Mouse (Mus musculus) liver, embryonic 14.5 days (tissue): ENCODE data around the gene Olfr1177-ps. TPM values are rescaled to one million over a fixed set of nuclear protein-coding genes. Genes with fewer than 3 reads are reported as not detected.

Experiments
- ATAC-seq: fragments of 200-750 bp; cut with Nextera tagmentation; 2 replicates; pipeline ENCODE4 v1.8.0; 2017; ENCODE audit warnings: moderate number of reproducible peaks, mild to moderate bottlenecking, moderate library complexity; ENCODE audit not compliant: insufficient read depth
- DNase-seq, 3 experiments: peaks; one replicate each; pipeline ENCODE4 v3.0.0-alpha.2; 2012 to 2013; ENCODE audit warnings: low read depth in 3 of 3, low spot score in 3 of 3
- H3K27ac ChIP-seq: fragments of 300-500 bp; sonication (generic); 2 replicates; pipeline ENCODE4 v1.5.1; 2014; ENCODE audit warnings: moderate library complexity, mild to moderate bottlenecking, control low read depth, inconsistent platforms
- H3K27me3 ChIP-seq: fragments of 300-500 bp; sonication (generic); 2 replicates; pipeline ENCODE4 v1.6.1; 2014; ENCODE audit warnings: mild to moderate bottlenecking, low read length, moderate library complexity; ENCODE audit not compliant: control insufficient read depth, insufficient read depth
- H3K36me3 ChIP-seq: fragments of 300-500 bp; sonication (generic); replicated peaks from 2 replicates; pipeline ENCODE4 v1.6.1; 2014; ENCODE audit warnings: low read depth; ENCODE audit not compliant: control insufficient read depth, insufficient read depth
- H3K4me1 ChIP-seq, 2 experiments: fragments of 200-500 bp in 1 of 2; fragments of 300-500 bp in 1 of 2; sonication (generic) in 1 of 2; replicated peaks; 2 replicates each; pipeline ENCODE4 v1.6.1; 2012 to 2014; ENCODE audit warnings: antibody characterized with exemption in 1 of 2, inconsistent platforms in 1 of 2, low read length in 1 of 2; ENCODE audit not compliant: control insufficient read depth in 2 of 2, insufficient read depth in 2 of 2
- H3K4me2 ChIP-seq: fragments of 300-500 bp; sonication (generic); 2 replicates; pipeline ENCODE4 v1.6.1; 2014; ENCODE audit warnings: low read depth, mild to moderate bottlenecking, control low read depth, moderate library complexity
- H3K4me3 ChIP-seq, 2 experiments: fragments of 200-500 bp in 1 of 2; fragments of 300-500 bp in 1 of 2; sonication (generic) in 1 of 2; 2 replicates each; pipeline ENCODE4 v1.5.1; 2012 to 2014; ENCODE audit warnings: low read depth in 2 of 2, low read length in 2 of 2, mild to moderate bottlenecking in 2 of 2, control low read depth in 1 of 2, inconsistent platforms in 1 of 2, moderate library complexity in 1 of 2; ENCODE audit not compliant: insufficient read depth in 1 of 2
- H3K9ac ChIP-seq: fragments of 300-500 bp; sonication (generic); replicated peaks from 2 replicates; pipeline ENCODE4 v1.6.1; 2014; ENCODE audit warnings: mild to moderate bottlenecking, control low read depth, moderate library complexity
- H3K9me3 ChIP-seq: fragments of 300-500 bp; sonication (generic); 2 replicates; pipeline ENCODE4 v1.6.1; 2016; ENCODE audit warnings: low read length, mixed read lengths; ENCODE audit not compliant: control insufficient read depth
- CTCF ChIP-seq: IDR thresholded peaks from 2 replicates; pipeline ENCODE4 v1.5.1; 2016; ENCODE audit warnings: antibody characterized with exemption, low read depth, control low read depth
- EP300 ChIP-seq: IDR thresholded peaks from 2 replicates; pipeline ENCODE4 v1.6.1; 2016; ENCODE audit warnings: antibody characterized with exemption, low read depth
- WGBS: fragments of 180-500 bp; shearing (Covaris S2); extraction: QIAGEN DNeasy Blood & Tissue Kit; methylation state at CpG from one replicate; pipeline ENCODE4 v1.1.7; 2014; ENCODE audit not compliant: insufficient replicate concordance; 5-methylcytosine and 5-hydroxymethylcytosine counted together
- polyA plus RNA-seq, 2 experiments: library from polyadenylated mRNA; depleted of rRNA in 1 of 2; stranded (reverse) in 1 of 2; unstranded in 1 of 2; fragments of >200 nt; fragmentation: Nextera tagmentation in 1 of 2; extraction: Ambion mirVana in 1 of 2; gene quantifications; 2 replicates each; pipeline versions ENCODE4 v1.2.1 to v1.2.3; 2012 to 2014

Olfr1177-ps gene
- polyA plus RNA-seq, 2 experiments, result not detected

DNA sequence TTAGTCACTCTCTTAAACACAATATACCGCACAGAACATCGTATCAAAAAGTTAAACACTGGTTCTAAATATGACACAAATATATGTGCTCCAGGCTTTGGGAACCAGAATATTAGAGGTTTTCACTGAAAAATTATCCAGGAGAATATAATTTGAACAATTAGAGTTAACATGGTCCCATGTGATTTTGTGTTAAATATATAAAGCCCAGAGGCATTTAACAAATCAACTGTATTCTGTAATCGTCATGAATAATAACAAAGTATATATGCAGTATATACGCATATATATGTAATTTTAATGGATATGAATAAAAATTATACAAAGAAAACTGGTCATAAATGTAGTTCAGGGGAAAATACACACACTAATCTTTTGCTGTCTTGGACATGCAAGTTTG lies 31.3 kb downstream of the Olfr1177-ps start, which contains the start of gene Olfr1174-ps:
Gene Olfr1174-ps (minus strand): TSS at position 101 of the 400 bp plus-strand sequence.
- DNase-seq (no peak), ATAC-seq (no peak)
- H3K9ac ChIP-seq, result no peak within 1 kb of the TSS
- 77% methylated on average over 4 of the region's 4 CpGs for WGBS
- H3K27me3 ChIP-seq, result no peaks in the 10 kb centered on the region
- no peaks in the 10 kb centered on the region for H3K36me3 ChIP-seq
- H3K9me3 ChIP-seq, result no peaks in the 10 kb centered on the region
- H3K4me3 ChIP-seq, result no peak within 1 kb of the TSS
- H3K27ac ChIP-seq, result no peak within 1 kb of the TSS
- H3K4me2 ChIP-seq, result no peak within 1 kb of the TSS
- H3K4me1 ChIP-seq, result no peaks in the 10 kb centered on the region
- TF ChIP-seq EP300, result no peak
- TF ChIP-seq CTCF, result no peak

Other genes starting within 250 kb of the Olfr1177-ps start
- not detected in 2 replicates for gene Olfr1166, start 218.2 kb downstream of the Olfr1177-ps start, polyA plus RNA-seq (2012; rRNA removed)
- gene Olfr1166, start 218.2 kb downstream of the Olfr1177-ps start, polyA plus RNA-seq (2014; fragmentation: Nextera tagmentation; extraction: Ambion mirVana), result not detected in 2 replicates
- gene Olfr1167, start 191.3 kb downstream of the Olfr1177-ps start, polyA plus RNA-seq (2012; rRNA removed), result not detected in 2 replicates
- gene Olfr1167, start 191.3 kb downstream of the Olfr1177-ps start, polyA plus RNA-seq (2014; fragmentation: Nextera tagmentation; extraction: Ambion mirVana), result not detected in 2 replicates
- gene Olfr1168, start 164.6 kb downstream of the Olfr1177-ps start, polyA plus RNA-seq (2012; rRNA removed), result not detected in 2 replicates
- gene Olfr1168, start 164.6 kb downstream of the Olfr1177-ps start, polyA plus RNA-seq (2014; fragmentation: Nextera tagmentation; extraction: Ambion mirVana), result not detected in 2 replicates
- gene Olfr1170, start 118.2 kb downstream of the Olfr1177-ps start, polyA plus RNA-seq (2012; rRNA removed), result not detected in 2 replicates
- gene Olfr1170, start 118.2 kb downstream of the Olfr1177-ps start, polyA plus RNA-seq (2014; fragmentation: Nextera tagmentation; extraction: Ambion mirVana), result not detected in 2 replicates
- gene Olfr1173, start 66.6 kb downstream of the Olfr1177-ps start, polyA plus RNA-seq (2012; rRNA removed), result not detected in 2 replicates
- not detected in 2 replicates for gene Olfr1173, start 66.6 kb downstream of the Olfr1177-ps start, polyA plus RNA-seq (2014; fragmentation: Nextera tagmentation; extraction: Ambion mirVana)
- not detected in 2 replicates for gene Olfr1174-ps, start 31.4 kb downstream of the Olfr1177-ps start, polyA plus RNA-seq (2012; rRNA removed)
- gene Olfr1174-ps, start 31.4 kb downstream of the Olfr1177-ps start, polyA plus RNA-seq (2014; fragmentation: Nextera tagmentation; extraction: Ambion mirVana), result not detected in 2 replicates
- not detected in 2 replicates for gene Olfr1175-ps, start 19.3 kb downstream of the Olfr1177-ps start, polyA plus RNA-seq (2012; rRNA removed)
- gene Olfr1175-ps, start 19.3 kb downstream of the Olfr1177-ps start, polyA plus RNA-seq (2014; fragmentation: Nextera tagmentation; extraction: Ambion mirVana), result not detected in 2 replicates
- not detected in 2 replicates for gene Olfr1176, start 9.8 kb downstream of the Olfr1177-ps start, polyA plus RNA-seq (2012; rRNA removed)
- gene Olfr1176, start 9.8 kb downstream of the Olfr1177-ps start, polyA plus RNA-seq (2014; fragmentation: Nextera tagmentation; extraction: Ambion mirVana), result not detected in 2 replicates
- not detected in 2 replicates for gene Olfr1178, start 40.6 kb upstream of the Olfr1177-ps start, polyA plus RNA-seq (2012; rRNA removed)
- gene Olfr1178, start 40.6 kb upstream of the Olfr1177-ps start, polyA plus RNA-seq (2014; fragmentation: Nextera tagmentation; extraction: Ambion mirVana), result not detected in 2 replicates
- not detected in 2 replicates for gene Olfr1179, start 60.0 kb upstream of the Olfr1177-ps start, polyA plus RNA-seq (2012; rRNA removed)
- gene Olfr1179, start 60.0 kb upstream of the Olfr1177-ps start, polyA plus RNA-seq (2014; fragmentation: Nextera tagmentation; extraction: Ambion mirVana), result not detected in 2 replicates
- not detected in 2 replicates for gene Olfr1180, start 72.7 kb upstream of the Olfr1177-ps start, polyA plus RNA-seq (2012; rRNA removed)
- gene Olfr1180, start 72.7 kb upstream of the Olfr1177-ps start, polyA plus RNA-seq (2014; fragmentation: Nextera tagmentation; extraction: Ambion mirVana), result not detected in 2 replicates
- gene Olfr1181, start 79.7 kb upstream of the Olfr1177-ps start, polyA plus RNA-seq (2012; rRNA removed), result not detected in 2 replicates
- gene Olfr1181, start 79.7 kb upstream of the Olfr1177-ps start, polyA plus RNA-seq (2014; fragmentation: Nextera tagmentation; extraction: Ambion mirVana), result not detected in 2 replicates
- gene Gm13757, start 102.6 kb upstream of the Olfr1177-ps start, polyA plus RNA-seq (2012; rRNA removed), result not detected in 2 replicates
- not detected in 2 replicates for gene Gm13757, start 102.6 kb upstream of the Olfr1177-ps start, polyA plus RNA-seq (2014; fragmentation: Nextera tagmentation; extraction: Ambion mirVana)
- gene Olfr1183, start 108.4 kb upstream of the Olfr1177-ps start, polyA plus RNA-seq (2012; rRNA removed), result not detected in 2 replicates
- gene Olfr1183, start 108.4 kb upstream of the Olfr1177-ps start, polyA plus RNA-seq (2014; fragmentation: Nextera tagmentation; extraction: Ambion mirVana), result not detected in 2 replicates
- gene Olfr1184, start 137.1 kb upstream of the Olfr1177-ps start, polyA plus RNA-seq (2012; rRNA removed), result not detected in 2 replicates
- not detected in 2 replicates for gene Olfr1184, start 137.1 kb upstream of the Olfr1177-ps start, polyA plus RNA-seq (2014; fragmentation: Nextera tagmentation; extraction: Ambion mirVana)
- gene Olfr1185-ps1, start 146.8 kb upstream of the Olfr1177-ps start, polyA plus RNA-seq (2012; rRNA removed), result not detected in 2 replicates
- not detected in 2 replicates for gene Olfr1185-ps1, start 146.8 kb upstream of the Olfr1177-ps start, polyA plus RNA-seq (2014; fragmentation: Nextera tagmentation; extraction: Ambion mirVana)
- gene Olfr1186, start 172.1 kb upstream of the Olfr1177-ps start, polyA plus RNA-seq (2012; rRNA removed), result not detected in 2 replicates
- gene Olfr1186, start 172.1 kb upstream of the Olfr1177-ps start, polyA plus RNA-seq (2014; fragmentation: Nextera tagmentation; extraction: Ambion mirVana), result not detected in 2 replicates
- not detected in 2 replicates for gene Olfr1188, start 210.4 kb upstream of the Olfr1177-ps start, polyA plus RNA-seq (2012; rRNA removed)
- gene Olfr1188, start 210.4 kb upstream of the Olfr1177-ps start, polyA plus RNA-seq (2014; fragmentation: Nextera tagmentation; extraction: Ambion mirVana), result not detected in 2 replicates
- gene Olfr1189, start 240.0 kb upstream of the Olfr1177-ps start, polyA plus RNA-seq (2012; rRNA removed), result not detected in 2 replicates
- gene Olfr1189, start 240.0 kb upstream of the Olfr1177-ps start, polyA plus RNA-seq (2014; fragmentation: Nextera tagmentation; extraction: Ambion mirVana), result not detected in 2 replicates